Comparison of ENCODE assay signal across 28 mouse cellular contexts in the genomic region with DNA sequence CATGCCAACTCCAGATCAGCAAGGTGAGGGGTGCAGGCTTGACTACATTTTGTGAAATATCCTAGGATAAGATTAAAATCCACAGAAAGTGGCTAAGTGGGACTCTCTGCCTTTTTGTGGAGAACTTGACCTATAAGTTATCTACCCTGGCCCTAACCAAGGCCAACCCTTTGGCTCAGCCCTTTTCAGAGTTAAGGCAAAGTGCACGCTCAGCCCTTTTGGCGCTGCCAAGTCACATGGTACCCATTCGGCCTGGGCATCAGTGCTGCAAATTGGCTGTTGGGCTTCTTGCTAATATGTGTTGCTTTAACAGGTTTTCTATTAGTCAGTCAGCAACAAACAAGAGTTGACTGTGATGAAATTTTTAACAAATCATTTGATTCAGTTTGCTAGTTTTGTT. TPM values are rescaled to one million over a fixed set of nuclear protein-coding genes. Genes with fewer than 3 reads are reported as not detected.
DNase-seq lines count a peak whose midpoint lies in the region; ATAC-seq and TF ChIP-seq lines count a peak whose summit lies in the region.
"Had no signal": no experiment of that assay in that cellular context is flagged by ENCODE, and none has a peak within 500 bp of the region (broad histone marks: within the 10 kb centered on the region; RNA-seq: fewer than 3 reads in every experiment).

No protein-coding gene starts in this region.

- ATAC-seq in kidney, embryonic 15.5 days (replicated peaks; ENCODE audit: low FRiP score) = no peak
- no peak for ATAC-seq in liver, embryonic 12.5 days
- no peak for ATAC-seq in forebrain, embryonic 16.5 days
- ATAC-seq: CD4-positive, CD25-positive, alpha-beta regulatory T cell, adult 4 months; forebrain, embryonic 13.5 days; hindbrain, embryonic 16.5 days; intestine, embryonic 15.5 days had no signal

- no peak overlapping the region for H3K4me3 ChIP-seq in kidney, embryonic 15.5 days (replicated peaks)
- no peak overlapping the region for H3K4me3 ChIP-seq in liver, adult 2 months (ENCODE audit: insufficient read depth, low read depth, low read length)
- no peak overlapping the region for H3K4me3 ChIP-seq in liver, embryonic 12.5 days
- no peak overlapping the region for H3K4me3 ChIP-seq in forebrain, embryonic 16.5 days (replicated peaks; ENCODE audit: low read length)
- H3K4me3 ChIP-seq: forebrain, embryonic 13.5 days; intestine, embryonic 15.5 days; limb, embryonic 10.5 days; limb, embryonic 15.5 days; liver, embryonic 15.5 days; lung, embryonic 15.5 days; megakaryocyte, embryonic 14.5 days; midbrain, embryonic 12.5 days; myocyte; neural tube, embryonic 12.5 days had no signal

- TF ChIP-seq POLR2A in liver, adult 2 months (IDR thresholded peaks at IDR 0.05; ENCODE audit: extremely low read depth, insufficient read depth, low read length) = no peak

- H3K4me1 ChIP-seq in kidney, embryonic 15.5 days = no peaks in the 10 kb centered on the region
- no peaks in the 10 kb centered on the region for H3K4me1 ChIP-seq in liver, adult 2 months (ENCODE audit: control insufficient read depth, insufficient read depth, low read length)
- peaks cover 6% of the 10 kb centered on the region for H3K4me1 ChIP-seq in liver, embryonic 12.5 days
- peaks cover 1% of the 10 kb centered on the region; the same call in 1 of the 2 replicates for H3K4me1 ChIP-seq in forebrain, embryonic 16.5 days (replicated peaks; ENCODE audit: control insufficient read depth, insufficient read depth, low read length)
- H3K4me1 ChIP-seq: forebrain, embryonic 13.5 days; intestine, embryonic 15.5 days; limb, embryonic 15.5 days; liver, embryonic 15.5 days; midbrain, embryonic 12.5 days; neural tube, embryonic 12.5 days had no signal

- H3K9ac ChIP-seq in kidney, embryonic 15.5 days = no peak overlapping the region
- H3K9ac ChIP-seq in liver, adult 2 months (ENCODE audit: low read depth, low read length) = no peak overlapping the region
- no peak overlapping the region for H3K9ac ChIP-seq in liver, embryonic 12.5 days
- H3K9ac ChIP-seq in forebrain, embryonic 16.5 days (replicated peaks; ENCODE audit: low read depth, low read length) = no peak overlapping the region
- H3K9ac ChIP-seq: forebrain, embryonic 13.5 days; intestine, embryonic 15.5 days; limb, embryonic 15.5 days; liver, embryonic 15.5 days; lung, embryonic 15.5 days; midbrain, embryonic 12.5 days; neural tube, embryonic 12.5 days had no signal

- peaks cover 28% of the 10 kb centered on the region; the same call in 1 of the 2 replicates for H3K27me3 ChIP-seq in kidney, embryonic 15.5 days
- no peaks in the 10 kb centered on the region for H3K27me3 ChIP-seq in liver, adult 2 months (ENCODE audit: control insufficient read depth, insufficient read depth, low read length)
- H3K27me3 ChIP-seq in liver, embryonic 12.5 days (replicated peaks) = peaks cover 28% of the 10 kb centered on the region
- H3K27me3 ChIP-seq in forebrain, embryonic 16.5 days (replicated peaks; ENCODE audit: control insufficient read depth, insufficient read depth, low read length) = no peaks in the 10 kb centered on the region
- H3K27me3 ChIP-seq: intestine, embryonic 15.5 days; limb, embryonic 15.5 days; lung, embryonic 15.5 days had no signal

- 94% methylated on average over 3 of the region's 3 CpGs for WGBS in kidney, embryonic 15.5 days
- 33% methylated on average over 3 of the region's 3 CpGs for WGBS in liver, adult 2 months
- 83% methylated on average over 3 of the region's 3 CpGs for WGBS in liver, embryonic 12.5 days (ENCODE audit: insufficient replicate concordance)
- 90% methylated on average over 3 of the region's 3 CpGs for WGBS in forebrain, embryonic 16.5 days

- no peak for TF ChIP-seq CTCF in liver, adult 2 months (IDR thresholded peaks at IDR 0.05; ENCODE audit: low read depth, low read length)

- no peaks in the 10 kb centered on the region for H3K9me3 ChIP-seq in kidney, embryonic 15.5 days (replicated peaks)
- H3K9me3 ChIP-seq in liver, embryonic 12.5 days (replicated peaks) = no peaks in the 10 kb centered on the region
- H3K9me3 ChIP-seq in forebrain, embryonic 16.5 days (ENCODE audit: control insufficient read depth, low read length) = no peaks in the 10 kb centered on the region
- H3K9me3 ChIP-seq: forebrain, embryonic 13.5 days; intestine, embryonic 15.5 days; limb, embryonic 10.5 days; limb, embryonic 15.5 days; liver, embryonic 15.5 days; lung, embryonic 15.5 days; megakaryocyte, embryonic 14.5 days; midbrain, embryonic 12.5 days; neural tube, embryonic 12.5 days had no signal

- H3K79me2 ChIP-seq in liver, adult 2 months (ENCODE audit: control insufficient read depth, insufficient read depth, low read length) = no peaks in the 10 kb centered on the region

- no peaks in the 10 kb centered on the region for H3K36me3 ChIP-seq in kidney, embryonic 15.5 days
- H3K36me3 ChIP-seq in liver, adult 2 months (ENCODE audit: control insufficient read depth, insufficient read depth, low read length) = no peaks in the 10 kb centered on the region
- H3K36me3 ChIP-seq in liver, embryonic 12.5 days = no peaks in the 10 kb centered on the region
- no peaks in the 10 kb centered on the region for H3K36me3 ChIP-seq in forebrain, embryonic 16.5 days (ENCODE audit: control insufficient read depth, insufficient read depth)
- H3K36me3 ChIP-seq: intestine, embryonic 15.5 days; limb, embryonic 10.5 days; limb, embryonic 15.5 days; liver, embryonic 15.5 days; lung, embryonic 15.5 days; midbrain, embryonic 12.5 days; neural tube, embryonic 12.5 days had no signal

- no peak overlapping the region for H3K4me2 ChIP-seq in kidney, embryonic 15.5 days
- no peak overlapping the region for H3K4me2 ChIP-seq in liver, embryonic 12.5 days
- H3K4me2 ChIP-seq in forebrain, embryonic 16.5 days (ENCODE audit: low read length) = no peak overlapping the region
- H3K4me2 ChIP-seq: forebrain, embryonic 13.5 days; intestine, embryonic 15.5 days; limb, embryonic 15.5 days; liver, embryonic 15.5 days; lung, embryonic 15.5 days; midbrain, embryonic 12.5 days; neural tube, embryonic 12.5 days had no signal

- DNase-seq in kidney, adult 18-20 months = peak; percentile 41
- peak; percentile 42 for DNase-seq in liver, adult 2 months (ENCODE audit: extremely low read depth, low read depth, low spot score)
- DNase-seq in adrenal gland, postnatal 10 days = peak; percentile 70
- DNase-seq in kidney, postnatal 36 days = peak; percentile 66
- DNase-seq: cerebellum, adult 11 months; cerebellum, adult 9-10 months; cerebellum, postnatal 36 days; gastrocnemius, postnatal 14 days; layer of hippocampus, adult 9-11 months; lung, postnatal 36 days had no signal

- H3K27ac ChIP-seq in kidney, embryonic 15.5 days = no peak overlapping the region
- no peak overlapping the region for H3K27ac ChIP-seq in liver, adult 2 months (replicated peaks; ENCODE audit: insufficient read depth, low read depth, low read length)
- no peak overlapping the region for H3K27ac ChIP-seq in liver, embryonic 12.5 days
- H3K27ac ChIP-seq in forebrain, embryonic 16.5 days (ENCODE audit: low read length) = no peak overlapping the region
- H3K27ac ChIP-seq: forebrain, embryonic 13.5 days; intestine, embryonic 15.5 days; limb, embryonic 10.5 days; limb, embryonic 15.5 days; liver, embryonic 15.5 days; lung, embryonic 15.5 days; midbrain, embryonic 12.5 days; neural tube, embryonic 12.5 days had no signal

RNA-seq across cellular contexts. Expression of a gene that starts 16.0 kb away (rescaled TPM):
- 0.28 and 0.39 TPM in 2 replicates for polyA plus RNA-seq in kidney, embryonic 15.5 days (2015; fragmentation: Nextera tagmentation; extraction: Ambion mirVana)
- total RNA-seq in liver, adult 2 months (2014; rRNA removed) = not detected in 2 replicates
- not detected in 2 replicates for polyA plus RNA-seq in liver, adult 2 months (2012; rRNA removed)
- polyA plus RNA-seq in liver, embryonic 12.5 days (2016; fragmentation: Nextera tagmentation; extraction: Ambion mirVana) = 0.07 TPM in 1 of 2 replicates, not detected in the other
- total RNA-seq in adrenal gland, postnatal 10 days (2021) = under 1 TPM; 0.09 to 0.15 TPM
- 0.43 and 0.46 TPM in 2 replicates for polyA plus RNA-seq in forebrain, embryonic 16.5 days (2015; fragmentation: Nextera tagmentation; extraction: Ambion mirVana)
- total RNA-seq: gastrocnemius, postnatal 14 days had no signal
- polyA plus RNA-seq: CD4-positive, CD25-positive, alpha-beta regulatory T cell, adult 4 months; embryonic facial prominence, embryonic 11.5 days; hindbrain, embryonic 11.5 days; limb, embryonic 10.5 days; midbrain, embryonic 12.5 days; midbrain, postnatal 0 days; neural tube, embryonic 12.5 days had no signal

RNA-seq across cellular contexts. Expression of a gene that starts 24.7 kb away (rescaled TPM):
- polyA plus RNA-seq in kidney, embryonic 15.5 days (2015; fragmentation: Nextera tagmentation; extraction: Ambion mirVana) = 0.84 and 1.3 TPM in 2 replicates
- 0.07 TPM in 1 of 2 replicates, not detected in the other for total RNA-seq in liver, adult 2 months (2014; rRNA removed)
- 0.23 and 0.25 TPM in 2 replicates for polyA plus RNA-seq in liver, adult 2 months (2012; rRNA removed)
- polyA plus RNA-seq in liver, embryonic 12.5 days (2016; fragmentation: Nextera tagmentation; extraction: Ambion mirVana) = 1.4 and 1.9 TPM in 2 replicates
- total RNA-seq in adrenal gland, postnatal 10 days (2021) = 10 to 100 TPM in 1 of 2 experiments, 1 to 10 TPM in 1; 8.0 to 13.6 TPM
- polyA plus RNA-seq in forebrain, embryonic 16.5 days (2015; fragmentation: Nextera tagmentation; extraction: Ambion mirVana) = 26.0 and 36.4 TPM in 2 replicates

RNA-seq across cellular contexts. Expression of a gene that starts 40.4 kb away (rescaled TPM):
- 1.5 and 1.9 TPM in 2 replicates for polyA plus RNA-seq in kidney, embryonic 15.5 days (2015; fragmentation: Nextera tagmentation; extraction: Ambion mirVana)
- 1.2 and 1.7 TPM in 2 replicates for total RNA-seq in liver, adult 2 months (2014; rRNA removed)
- polyA plus RNA-seq in liver, adult 2 months (2012; rRNA removed) = 0.68 and 0.80 TPM in 2 replicates
- 2.5 and 2.6 TPM in 2 replicates for polyA plus RNA-seq in liver, embryonic 12.5 days (2016; fragmentation: Nextera tagmentation; extraction: Ambion mirVana)
- total RNA-seq in adrenal gland, postnatal 10 days (2021) = 1 to 10 TPM; 1.8 to 3.0 TPM
- 0.63 and 1.2 TPM in 2 replicates for polyA plus RNA-seq in forebrain, embryonic 16.5 days (2015; fragmentation: Nextera tagmentation; extraction: Ambion mirVana)
- polyA plus RNA-seq: myocyte had no signal

RNA-seq across cellular contexts. Expression of a gene that starts 57.8 kb away (rescaled TPM):
- 14.0 and 15.6 TPM in 2 replicates for polyA plus RNA-seq in kidney, embryonic 15.5 days (2015; fragmentation: Nextera tagmentation; extraction: Ambion mirVana)
- 4.4 and 5.4 TPM in 2 replicates for total RNA-seq in liver, adult 2 months (2014; rRNA removed)
- 4.7 TPM in 2 replicates for polyA plus RNA-seq in liver, adult 2 months (2012; rRNA removed)
- 23.1 TPM in 2 replicates for polyA plus RNA-seq in liver, embryonic 12.5 days (2016; fragmentation: Nextera tagmentation; extraction: Ambion mirVana)
- 10 to 100 TPM; 27.3 to 27.9 TPM for total RNA-seq in adrenal gland, postnatal 10 days (2021)
- 24.4 and 27.0 TPM in 2 replicates for polyA plus RNA-seq in forebrain, embryonic 16.5 days (2015; fragmentation: Nextera tagmentation; extraction: Ambion mirVana)
